Comparison of ENCODE assay signal across 14 mouse cellular contexts in genomic region chr4:141901711-141902478, GRCm38 (mm10). TPM values are rescaled to one million over a fixed set of nuclear protein-coding genes. Genes with fewer than 3 reads are reported as not detected.
DNase-seq lines count a peak whose midpoint lies in the region; ATAC-seq lines count a peak whose summit lies in the region.
"Had no signal": no experiment of that assay in that cellular context is flagged by ENCODE, and none has a peak within 500 bp of the region (broad histone marks: within the 10 kb centered on the region; RNA-seq: fewer than 3 reads in every experiment).

No protein-coding gene starts in this region.

- peak; percentile 68 for DNase-seq in neural tube, embryonic 11.5 days (ENCODE audit: low spot score)
- no peak for DNase-seq in neural tube, embryonic 10.5 days (ENCODE audit: extremely low spot score, low spot score)
- DNase-seq in midbrain, embryonic 11.5 days (ENCODE audit: low spot score, missing footprints): peak; percentile 98
- no peak for DNase-seq in left cerebral cortex, adult 8-10 months (ENCODE audit: low spot score in 2 of 2)
- no peak for DNase-seq in left cerebral cortex, adult 11 months (ENCODE audit: low spot score)
- DNase-seq: heart, postnatal 10 days; thymus, adult 18-20 months had no signal

- H3K4me1 ChIP-seq in neural tube, embryonic 11.5 days (ENCODE audit: control insufficient read depth, insufficient read depth, low read length): peaks cover 21% of the 10 kb centered on the region
- peaks cover 55% of the 10 kb centered on the region for H3K4me1 ChIP-seq in forebrain, embryonic 15.5 days
- peaks cover 54% of the 10 kb centered on the region for H3K4me1 ChIP-seq in midbrain, embryonic 11.5 days (ENCODE audit: control insufficient read depth, insufficient read depth, low read length)

- H3K9ac ChIP-seq in neural tube, embryonic 11.5 days (ENCODE audit: low read length): peak overlapping the region; percentile 18; the same call in 1 of the 2 replicates
- H3K9ac ChIP-seq in forebrain, embryonic 15.5 days (replicated peaks): no peak overlapping the region; the same call in 1 of the 2 replicates
- peak overlapping the region; percentile 58 for H3K9ac ChIP-seq in midbrain, embryonic 11.5 days (ENCODE audit: low read length)
- H3K9ac ChIP-seq: embryonic facial prominence, embryonic 13.5 days; limb, embryonic 12.5 days had no signal

- no peaks in the 10 kb centered on the region for H3K27me3 ChIP-seq in neural tube, embryonic 11.5 days (ENCODE audit: control insufficient read depth, insufficient read depth, low read length)
- no peaks in the 10 kb centered on the region for H3K27me3 ChIP-seq in forebrain, embryonic 15.5 days
- no peaks in the 10 kb centered on the region for H3K27me3 ChIP-seq in midbrain, embryonic 11.5 days (ENCODE audit: control insufficient read depth, insufficient read depth, low read length)
- H3K27me3 ChIP-seq: embryonic facial prominence, embryonic 13.5 days; limb, embryonic 12.5 days had no signal

- H3K27ac ChIP-seq in neural tube, embryonic 11.5 days (ENCODE audit: low read depth, low read length): peak overlapping the region; percentile 85
- peak overlapping the region; percentile 88 for H3K27ac ChIP-seq in forebrain, embryonic 15.5 days (replicated peaks)
- H3K27ac ChIP-seq in midbrain, embryonic 11.5 days (ENCODE audit: low read depth, low read length): peak overlapping the region; percentile 98
- H3K27ac ChIP-seq: embryonic facial prominence, embryonic 13.5 days; limb, embryonic 12.5 days had no signal

- no peak overlapping the region for H3K4me3 ChIP-seq in neural tube, embryonic 11.5 days (ENCODE audit: low read depth, low read length)
- no peak overlapping the region for H3K4me3 ChIP-seq in forebrain, embryonic 15.5 days
- no peak overlapping the region; the same call in 1 of the 2 replicates for H3K4me3 ChIP-seq in midbrain, embryonic 11.5 days (ENCODE audit: low read depth, low read length)
- H3K4me3 ChIP-seq: embryonic facial prominence, embryonic 13.5 days; limb, embryonic 12.5 days had no signal

- peak overlapping the region; percentile 25 for H3K4me2 ChIP-seq in neural tube, embryonic 11.5 days (ENCODE audit: low read depth)
- H3K4me2 ChIP-seq in forebrain, embryonic 15.5 days (replicated peaks): peak overlapping the region; percentile 20
- H3K4me2 ChIP-seq in midbrain, embryonic 11.5 days: peak overlapping the region; percentile 35
- H3K4me2 ChIP-seq: embryonic facial prominence, embryonic 13.5 days; limb, embryonic 12.5 days had no signal

- no peaks in the 10 kb centered on the region for H3K9me3 ChIP-seq in neural tube, embryonic 11.5 days (ENCODE audit: control insufficient read depth, low read length)
- no peaks in the 10 kb centered on the region for H3K9me3 ChIP-seq in forebrain, embryonic 15.5 days
- no peaks in the 10 kb centered on the region for H3K9me3 ChIP-seq in midbrain, embryonic 11.5 days (ENCODE audit: control insufficient read depth, low read length)
- H3K9me3 ChIP-seq: embryonic facial prominence, embryonic 13.5 days; limb, embryonic 12.5 days had no signal

- no peaks in the 10 kb centered on the region for H3K36me3 ChIP-seq in neural tube, embryonic 11.5 days (ENCODE audit: control insufficient read depth, insufficient read depth, low read length)
- no peaks in the 10 kb centered on the region for H3K36me3 ChIP-seq in forebrain, embryonic 15.5 days
- H3K36me3 ChIP-seq in midbrain, embryonic 11.5 days (ENCODE audit: control insufficient read depth, insufficient read depth, low read length): no peaks in the 10 kb centered on the region
- H3K36me3 ChIP-seq: embryonic facial prominence, embryonic 13.5 days; limb, embryonic 12.5 days had no signal

- WGBS in neural tube, embryonic 11.5 days: 41% methylated on average over 17 of the region's 17 CpGs
- 12% methylated on average over 16 of the region's 17 CpGs for WGBS in forebrain, embryonic 15.5 days
- 9% methylated on average over 17 of the region's 17 CpGs for WGBS in midbrain, embryonic 11.5 days

- peak; percentile 71 for ATAC-seq in neural tube, embryonic 11.5 days (ENCODE audit: insufficient read depth, low FRiP score, low TSS enrichment)
- ATAC-seq in forebrain, embryonic 15.5 days (replicated peaks): peak; percentile 83
- ATAC-seq in midbrain, embryonic 11.5 days (ENCODE audit: low FRiP score): peak; percentile 90
- no peak for ATAC-seq in CD4-positive, CD25-positive, alpha-beta regulatory T cell, adult 4 months

RNA-seq across cellular contexts. Expression of gene Efhd2, which starts 27.2 kb away (rescaled TPM):
- 24.4 and 28.5 TPM in 2 replicates for polyA plus RNA-seq in neural tube, embryonic 11.5 days (2014; fragmentation: Nextera tagmentation; extraction: Ambion mirVana)
- 82.8 and 84.3 TPM in 2 replicates for polyA plus RNA-seq in forebrain, embryonic 15.5 days (2015; fragmentation: Nextera tagmentation; extraction: Ambion mirVana)
- polyA plus RNA-seq in midbrain, embryonic 11.5 days (2014; fragmentation: Nextera tagmentation; extraction: Ambion mirVana): 34.7 and 36.3 TPM in 2 replicates
- total RNA-seq in left cerebral cortex, adult 8-10 months (2022): 100 to 1,000 TPM; 257 to 276 (median 261) TPM
- 10 to 100 TPM; 19.8 to 27.0 TPM for polyA plus RNA-seq in CD4-positive, CD25-positive, alpha-beta regulatory T cell, adult 4 months (2017; shearing (Covaris generic))

RNA-seq across cellular contexts. Expression of gene Ctrc, which starts 55.7 kb away (rescaled TPM):
- not detected in 2 replicates for polyA plus RNA-seq in neural tube, embryonic 11.5 days (2014; fragmentation: Nextera tagmentation; extraction: Ambion mirVana)
- not detected in 2 replicates for polyA plus RNA-seq in forebrain, embryonic 15.5 days (2015; fragmentation: Nextera tagmentation; extraction: Ambion mirVana)
- not detected in 2 replicates for polyA plus RNA-seq in midbrain, embryonic 11.5 days (2014; fragmentation: Nextera tagmentation; extraction: Ambion mirVana)
- total RNA-seq in left cerebral cortex, adult 8-10 months (2022): not detected
- not detected for polyA plus RNA-seq in CD4-positive, CD25-positive, alpha-beta regulatory T cell, adult 4 months (2017; shearing (Covaris generic))
- total RNA-seq: gastrocnemius, adult 8-10 months; heart, postnatal 10 days had no signal
- polyA plus RNA-seq: embryonic facial prominence, embryonic 13.5 days; kidney, embryonic 16.5 days; limb, embryonic 12.5 days; lung, embryonic 16.5 days had no signal

Comparison
In these comparisons a context has a peak if more than half of its experiments do, and no peak if none do; other contexts are left out.
1. DNase-seq: peak in neural tube, embryonic 11.5 days (single experiment) and midbrain, embryonic 11.5 days (single experiment); none in neural tube, embryonic 10.5 days (single experiment), left cerebral cortex, adult 8-10 months (0 of 2) and left cerebral cortex, adult 11 months (single experiment).
2. Peak in every context shown above with its lines, with median percentiles within 50 percentile points of each other: H3K27ac ChIP-seq and H3K4me2 ChIP-seq.